Mouse (Mus musculus): ENCODE data around the gene Inpp4b. TPM values are rescaled to one million over a fixed set of nuclear protein-coding genes. Genes with fewer than 3 reads are reported as not detected.

The Inpp4b gene
- polyA plus RNA-seq, 1 experiment from 2014 or later, result 12.9 TPM

DNA sequence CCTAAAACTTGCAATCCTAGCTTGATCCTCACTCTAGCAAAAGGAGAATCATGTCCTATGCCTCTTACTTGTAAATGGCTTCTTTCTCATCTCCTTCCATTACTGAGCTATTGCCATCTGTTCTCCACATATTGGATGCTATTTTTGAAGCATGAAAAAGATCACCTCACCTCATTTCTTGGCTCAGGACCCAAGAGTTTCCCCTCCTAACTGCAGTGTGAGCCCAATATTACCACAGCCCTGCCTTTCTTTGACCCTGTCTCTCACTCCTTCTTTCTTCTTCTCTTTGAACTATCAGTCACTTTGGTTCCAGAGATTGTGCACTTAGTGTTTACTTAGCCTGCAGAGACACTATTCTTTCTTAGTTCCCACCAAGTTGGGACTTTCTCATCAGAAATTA is 489.1 kb downstream of the Inpp4b start:
- Histone ChIP-seq H3K9me3 (no peaks in the 10 kb centered on the region), H3K4me3 (no peak overlapping the region), H3K27me3 (no peaks in the 10 kb centered on the region), H3K4me2 (no peak overlapping the region), H3K36me3 (no peaks in the 10 kb centered on the region), H3K4me1 (no peaks in the 10 kb centered on the region), H3K27ac (no peak overlapping the region), H3K9ac (no peak overlapping the region)
- ATAC-seq (ENCODE audit: insufficient number of reproducible peaks, low FRiP score, low TSS enrichment, low read depth), result no peak

DNA sequence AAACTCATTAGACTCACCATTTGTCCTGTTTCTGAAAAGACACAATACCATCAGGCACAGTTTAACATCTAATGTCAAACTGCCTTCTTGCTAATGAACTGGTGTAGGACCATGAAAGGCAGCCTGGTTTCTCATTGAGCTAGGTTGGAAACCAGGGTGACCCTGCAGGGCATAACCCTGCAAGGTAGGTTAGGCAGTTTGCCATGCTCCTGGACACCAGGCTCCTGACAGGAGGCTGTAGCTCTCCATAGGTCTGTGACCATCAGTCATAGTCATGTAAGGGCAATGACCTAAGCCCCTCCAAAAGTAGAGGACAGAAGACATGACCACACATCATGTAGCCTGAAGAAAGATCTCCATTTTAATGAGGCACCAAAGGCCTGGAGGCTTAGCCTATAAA is 491.5 kb downstream of the Inpp4b start:
- no peak for ATAC-seq (ENCODE audit: insufficient number of reproducible peaks, low FRiP score, low TSS enrichment, low read depth)
- no peak overlapping the region for H3K4me3 ChIP-seq
- no peak overlapping the region for H3K4me2 ChIP-seq
- no peak overlapping the region for H3K9ac ChIP-seq
- no peaks in the 10 kb centered on the region for H3K27me3 ChIP-seq
- H3K36me3 ChIP-seq, result no peaks in the 10 kb centered on the region
- no peaks in the 10 kb centered on the region for H3K4me1 ChIP-seq
- no peaks in the 10 kb centered on the region for H3K9me3 ChIP-seq
- no peak overlapping the region for H3K27ac ChIP-seq

DNA sequence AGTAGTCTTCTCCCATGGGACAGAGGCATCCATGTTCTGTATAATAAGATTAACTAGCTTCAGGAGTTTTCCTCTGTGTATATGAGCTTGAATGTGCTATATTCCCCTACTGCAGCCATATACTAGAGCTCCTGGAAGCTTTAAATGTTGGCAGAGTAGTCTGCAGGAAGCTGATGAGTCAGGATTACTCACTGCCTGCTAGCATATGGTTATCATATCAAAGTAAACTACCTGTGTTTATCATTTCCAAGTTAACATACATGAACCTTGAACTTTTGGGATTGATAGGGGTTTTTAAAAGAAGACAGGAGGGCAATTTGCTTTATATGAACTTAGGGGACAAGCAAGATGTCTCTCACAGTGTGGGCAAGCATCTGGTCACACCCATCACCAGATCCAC is 498.2 kb downstream of the Inpp4b start:
- Histone ChIP-seq H3K4me2 (no peak overlapping the region), H3K4me1 (no peaks in the 10 kb centered on the region), H3K36me3 (no peaks in the 10 kb centered on the region), H3K9me3 (no peaks in the 10 kb centered on the region), H3K9ac (no peak overlapping the region), H3K4me3 (no peak overlapping the region), H3K27ac (no peak overlapping the region), H3K27me3 (no peaks in the 10 kb centered on the region)
- no peak for ATAC-seq (ENCODE audit: insufficient number of reproducible peaks, low FRiP score, low TSS enrichment, low read depth)

DNA sequence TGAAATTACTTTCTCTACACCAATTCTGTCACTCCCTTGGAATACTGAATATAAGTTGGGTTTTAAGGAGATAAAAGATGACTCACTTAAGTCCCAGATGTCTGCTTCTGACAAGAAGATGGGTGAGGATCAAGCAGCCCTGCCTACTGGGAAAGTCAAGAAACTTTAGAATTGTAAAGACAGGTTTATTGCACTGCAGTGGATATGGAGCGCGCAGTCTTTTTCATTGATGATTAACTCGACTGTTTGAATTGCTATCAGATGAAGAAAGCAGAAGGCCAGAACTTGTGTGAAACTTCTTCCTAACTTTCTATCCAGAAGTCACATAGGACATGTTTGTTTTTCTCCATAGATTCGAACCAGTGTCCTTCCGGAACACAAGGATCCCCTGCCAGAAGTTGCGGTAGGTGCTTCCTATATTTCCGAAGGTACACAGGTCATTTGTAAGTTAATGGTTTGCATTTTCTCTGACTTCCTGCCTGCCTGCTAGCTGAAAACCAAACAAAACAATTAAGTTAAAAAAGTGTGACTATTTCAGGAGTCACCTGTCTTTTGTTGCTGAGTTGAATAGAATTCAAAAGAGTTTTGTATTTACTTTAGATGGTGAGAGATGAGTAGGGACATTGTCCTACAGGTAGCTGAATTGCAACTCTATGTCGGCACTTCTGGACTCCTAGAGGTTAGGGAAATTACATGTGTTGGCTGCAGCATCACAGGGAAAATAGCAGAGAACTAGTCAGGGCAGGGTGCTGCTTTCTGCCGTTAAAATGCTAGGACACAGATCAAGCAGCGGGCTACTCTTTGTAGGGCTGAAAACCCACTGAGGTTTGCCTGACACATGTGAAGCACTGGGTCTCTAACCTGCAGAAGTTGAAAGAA is 502.0 kb downstream of the Inpp4b start:
- WGBS, result 84% methylated on average over 10 of the region's 10 CpGs
- H3K36me3 ChIP-seq, result no peaks in the 10 kb centered on the region
- H3K27ac ChIP-seq, result no peak overlapping the region
- no peak overlapping the region for H3K4me2 ChIP-seq
- H3K4me1 ChIP-seq, result no peaks in the 10 kb centered on the region
- no peaks in the 10 kb centered on the region for H3K9me3 ChIP-seq
- H3K27me3 ChIP-seq, result no peaks in the 10 kb centered on the region
- no peak for ATAC-seq (ENCODE audit: insufficient number of reproducible peaks, low FRiP score, low TSS enrichment, low read depth)
- no peak overlapping the region for H3K9ac ChIP-seq
- no peak overlapping the region for H3K4me3 ChIP-seq

DNA sequence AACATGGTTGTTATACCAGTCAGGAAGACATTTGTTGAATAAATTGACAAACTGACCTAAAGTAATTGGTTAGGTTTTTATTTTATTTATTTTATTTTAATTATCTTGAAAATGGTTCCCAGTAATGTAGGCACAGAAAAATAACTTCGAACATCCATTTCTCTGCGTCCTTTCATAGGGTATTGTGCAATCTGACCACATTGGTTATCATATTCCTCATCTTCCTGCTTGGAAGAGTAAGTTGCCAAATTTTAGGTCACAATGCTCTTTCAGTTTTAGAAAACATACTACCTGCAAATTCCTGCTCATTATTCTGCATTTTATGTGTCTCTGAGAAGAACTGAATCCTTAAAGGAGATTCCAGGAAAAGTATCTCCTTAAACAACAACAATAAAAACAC is 505.6 kb downstream of the Inpp4b start:
- no peak overlapping the region for H3K27ac ChIP-seq
- no peak overlapping the region for H3K9ac ChIP-seq
- no peaks in the 10 kb centered on the region for H3K36me3 ChIP-seq
- no peaks in the 10 kb centered on the region for H3K9me3 ChIP-seq
- no peaks in the 10 kb centered on the region for H3K4me1 ChIP-seq
- H3K4me3 ChIP-seq, result no peak overlapping the region
- H3K27me3 ChIP-seq, result no peaks in the 10 kb centered on the region
- no peak for ATAC-seq (ENCODE audit: insufficient number of reproducible peaks, low FRiP score, low TSS enrichment, low read depth)
- no peak overlapping the region for H3K4me2 ChIP-seq
- 82% methylated on average over 2 of the region's 2 CpGs for WGBS

DNA sequence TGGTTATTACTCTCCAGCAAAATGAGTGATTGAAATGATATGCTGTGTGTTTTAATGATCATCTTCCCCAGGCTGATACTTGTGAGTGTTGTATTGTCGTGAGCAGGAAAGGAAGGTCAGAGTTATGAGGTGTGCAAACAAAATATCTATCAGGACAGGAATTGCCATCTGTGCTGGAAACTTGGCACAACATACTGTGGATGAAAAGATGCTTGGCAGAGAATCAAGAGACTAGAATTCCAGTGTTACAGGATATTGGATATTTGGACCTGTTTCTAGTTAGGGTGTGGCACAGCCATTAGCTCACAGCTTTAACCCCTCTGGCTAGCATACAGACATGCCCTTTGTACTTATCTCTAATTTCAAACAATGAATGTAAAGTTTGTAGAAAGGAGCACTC is 507.6 kb downstream of the Inpp4b start:
- Histone ChIP-seq H3K4me2 (no peak overlapping the region), H3K36me3 (no peaks in the 10 kb centered on the region), H3K9ac (no peak overlapping the region), H3K4me1 (no peaks in the 10 kb centered on the region), H3K9me3 (no peaks in the 10 kb centered on the region), H3K27ac (no peak overlapping the region), H3K27me3 (no peaks in the 10 kb centered on the region), H3K4me3 (no peak overlapping the region)
- WGBS, result 55% methylated on average over 1 of the region's 1 CpGs
- no peak for ATAC-seq (ENCODE audit: insufficient number of reproducible peaks, low FRiP score, low TSS enrichment, low read depth)

DNA sequence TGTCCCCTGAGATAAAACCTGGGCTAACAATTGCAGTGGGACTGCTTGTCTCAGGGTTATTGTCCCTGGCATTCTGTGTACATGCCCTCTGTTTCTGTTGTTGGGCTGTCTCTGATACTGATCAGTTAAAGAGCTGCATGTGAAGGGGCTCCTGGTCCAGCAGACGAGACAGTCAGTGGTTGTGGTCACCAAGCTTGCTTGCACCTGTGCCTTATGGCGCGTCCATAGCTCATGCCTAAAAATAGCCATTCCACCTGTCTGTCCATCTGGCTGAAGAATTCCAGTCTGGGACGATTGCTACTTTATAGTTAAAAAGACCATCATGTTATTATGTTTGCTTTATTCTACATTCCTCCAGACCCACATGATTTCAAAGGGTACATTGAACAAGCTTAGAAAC is 510.8 kb downstream of the Inpp4b start:
- H3K4me1 ChIP-seq, result 0 out of 2 replicates have a peak, but pooled peaks cover 2% of the 10 kb centered on the region
- ATAC-seq (ENCODE audit: insufficient number of reproducible peaks, low FRiP score, low TSS enrichment, low read depth), result no peak
- H3K9me3 ChIP-seq, result no peaks in the 10 kb centered on the region
- 52% methylated on average over 4 of the region's 4 CpGs for whole genome bisulfite sequencing
- H3K9ac ChIP-seq, result no peak overlapping the region
- H3K36me3 ChIP-seq, result no peaks in the 10 kb centered on the region
- H3K27ac ChIP-seq, result no peak overlapping the region
- no peak overlapping the region for H3K4me2 ChIP-seq
- H3K4me3 ChIP-seq, result no peak overlapping the region
- H3K27me3 ChIP-seq, result no peaks in the 10 kb centered on the region

DNA sequence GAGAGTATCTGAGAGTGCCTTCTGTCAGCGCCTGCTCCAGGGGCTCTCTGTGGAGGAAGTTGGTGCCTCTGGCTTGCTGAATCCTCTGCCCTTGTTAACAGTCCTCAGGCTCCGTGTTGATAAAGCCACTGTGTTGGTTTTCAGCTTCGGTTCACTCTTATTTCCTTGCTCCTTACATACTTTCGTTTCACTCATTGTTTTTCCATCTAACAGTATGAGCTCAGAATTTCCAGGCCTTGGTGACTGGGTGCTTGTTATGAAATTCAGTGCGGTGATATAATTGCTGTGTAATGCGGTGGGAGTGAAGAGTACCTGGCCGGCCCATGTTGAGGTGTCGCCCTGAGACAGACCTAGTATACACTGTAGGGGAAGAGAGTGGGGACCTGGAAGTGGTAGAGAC is 512.2 kb downstream of the Inpp4b start:
- Histone ChIP-seq H3K27me3 (no peaks in the 10 kb centered on the region), H3K27ac (no peak overlapping the region), H3K9me3 (no peaks in the 10 kb centered on the region), H3K9ac (no peak overlapping the region), H3K4me2 (no peak overlapping the region), H3K4me1 (0 out of 2 replicates have a peak, but pooled peaks cover 2% of the 10 kb centered on the region), H3K4me3 (no peak overlapping the region), H3K36me3 (no peaks in the 10 kb centered on the region)
- no peak for ATAC-seq (ENCODE audit: insufficient number of reproducible peaks, low FRiP score, low TSS enrichment, low read depth)
- WGBS, result 63% methylated on average over 8 of the region's 8 CpGs

DNA sequence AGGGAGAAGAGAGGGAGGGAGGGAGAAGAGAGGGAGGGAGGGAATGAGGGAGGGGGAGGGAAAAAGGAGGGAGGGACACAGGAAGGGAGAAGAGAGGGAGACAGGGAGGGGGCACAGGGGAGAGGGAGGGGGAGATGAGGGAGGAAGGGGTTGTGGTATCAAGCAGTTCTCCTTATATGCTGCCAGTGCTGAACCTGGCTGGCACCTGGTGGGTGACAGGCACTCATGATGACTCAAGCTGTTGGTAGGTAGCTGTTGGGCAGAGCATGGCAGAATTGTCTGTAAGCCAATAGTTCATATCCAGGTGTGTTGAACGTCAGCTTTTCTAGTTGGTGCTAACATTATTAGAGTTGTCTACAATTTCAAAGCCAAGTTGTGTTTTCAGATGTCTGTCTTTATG is 512.7 kb downstream of the Inpp4b start:
- ATAC-seq (ENCODE audit: insufficient number of reproducible peaks, low FRiP score, low TSS enrichment, low read depth), result no peak
- Histone ChIP-seq H3K9ac (no peak overlapping the region), H3K4me1 (0 out of 2 replicates have a peak, but pooled peaks cover 2% of the 10 kb centered on the region), H3K36me3 (no peaks in the 10 kb centered on the region), H3K27ac (no peak overlapping the region), H3K4me2 (no peak overlapping the region), H3K4me3 (no peak overlapping the region), H3K9me3 (no peaks in the 10 kb centered on the region), H3K27me3 (no peaks in the 10 kb centered on the region)
- WGBS, result 53% methylated on average over 1 of the region's 1 CpGs

DNA sequence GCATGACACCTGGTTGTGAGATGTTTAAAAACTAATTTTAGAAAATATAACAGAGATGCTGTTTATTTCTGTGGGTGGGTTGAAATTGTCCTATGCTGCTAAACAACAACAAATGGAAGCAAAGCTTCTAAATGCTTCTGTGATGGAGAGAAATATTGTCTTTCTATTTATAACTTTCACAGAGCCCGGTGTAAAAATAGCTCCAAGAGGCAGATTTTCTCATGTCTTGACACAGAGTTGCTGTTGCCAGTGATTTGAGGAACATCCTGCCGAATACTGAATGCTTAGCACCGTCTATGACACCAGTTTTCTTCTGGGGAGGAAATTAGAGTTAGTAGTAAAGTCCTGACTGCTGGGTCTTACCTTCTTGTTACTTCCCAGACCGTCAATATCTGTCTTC is 513.8 kb downstream of the Inpp4b start:
- Histone ChIP-seq H3K27ac (no peak overlapping the region), H3K9me3 (no peaks in the 10 kb centered on the region), H3K4me2 (no peak overlapping the region), H3K36me3 (no peaks in the 10 kb centered on the region), H3K9ac (no peak overlapping the region), H3K4me3 (no peak overlapping the region), H3K27me3 (no peaks in the 10 kb centered on the region), H3K4me1 (0 out of 2 replicates have a peak, but pooled peaks cover 2% of the 10 kb centered on the region)
- no peak for ATAC-seq (ENCODE audit: insufficient number of reproducible peaks, low FRiP score, low TSS enrichment, low read depth)
- 54% methylated on average over 4 of the region's 4 CpGs for WGBS

DNA sequence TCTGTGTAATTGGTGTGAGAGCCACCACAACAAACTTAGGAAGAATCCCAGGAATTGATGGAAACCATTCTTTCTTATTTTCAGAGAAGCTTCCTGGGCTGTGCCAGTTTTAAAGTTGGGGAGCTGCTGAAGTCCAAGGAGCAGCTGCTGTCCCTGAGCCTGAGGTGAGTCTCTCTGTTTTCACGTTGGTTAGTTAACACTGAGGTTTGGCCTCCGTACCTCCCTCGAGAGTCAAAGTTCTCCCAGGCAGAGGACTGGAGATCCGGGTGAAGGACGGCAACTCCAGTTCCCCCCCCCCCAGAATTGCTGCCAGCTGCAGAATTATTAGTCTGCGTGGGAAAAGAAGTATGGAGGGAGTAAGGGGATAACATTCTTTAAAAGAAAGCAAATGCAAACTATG is 514.3 kb downstream of the Inpp4b start:
- no peak overlapping the region for H3K9ac ChIP-seq
- H3K4me2 ChIP-seq, result no peak overlapping the region
- 20% methylated on average over 6 of the region's 6 CpGs for WGBS
- H3K27ac ChIP-seq, result no peak overlapping the region
- ATAC-seq (ENCODE audit: insufficient number of reproducible peaks, low FRiP score, low TSS enrichment, low read depth), result no peak
- H3K9me3 ChIP-seq, result no peaks in the 10 kb centered on the region
- H3K27me3 ChIP-seq, result no peaks in the 10 kb centered on the region
- H3K4me1 ChIP-seq, result 0 out of 2 replicates have a peak, but pooled peaks cover 2% of the 10 kb centered on the region
- H3K4me3 ChIP-seq, result no peak overlapping the region
- H3K36me3 ChIP-seq, result no peaks in the 10 kb centered on the region

DNA sequence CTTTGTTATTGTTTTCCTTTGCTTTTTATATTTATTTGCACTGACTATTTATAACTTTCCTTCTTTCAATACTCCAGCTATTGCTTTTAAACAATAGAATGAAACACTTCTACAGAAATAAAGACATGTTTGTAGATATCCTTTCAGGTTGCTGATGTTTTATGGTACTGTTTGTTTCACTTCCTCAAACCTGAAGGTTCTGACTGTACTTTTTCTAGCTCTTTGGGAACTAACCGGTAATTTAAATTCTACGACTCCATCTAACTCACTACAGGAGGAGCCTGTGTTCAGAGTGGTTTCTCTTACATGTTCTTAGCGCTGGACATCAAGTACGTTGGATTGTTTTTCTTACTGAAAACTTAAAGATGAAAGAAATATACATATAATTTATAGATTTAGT is 516.0 kb downstream of the Inpp4b start:
- H3K4me2 ChIP-seq, result no peak overlapping the region
- no peak overlapping the region for H3K4me3 ChIP-seq
- no peak overlapping the region for H3K9ac ChIP-seq
- no peaks in the 10 kb centered on the region for H3K36me3 ChIP-seq
- 88% methylated on average over 4 of the region's 4 CpGs for WGBS
- H3K4me1 ChIP-seq, result 0 out of 2 replicates have a peak, but pooled peaks cover 2% of the 10 kb centered on the region
- no peak overlapping the region for H3K27ac ChIP-seq
- ATAC-seq (ENCODE audit: insufficient number of reproducible peaks, low FRiP score, low TSS enrichment, low read depth), result no peak
- H3K9me3 ChIP-seq, result no peaks in the 10 kb centered on the region
- H3K27me3 ChIP-seq, result no peaks in the 10 kb centered on the region

DNA sequence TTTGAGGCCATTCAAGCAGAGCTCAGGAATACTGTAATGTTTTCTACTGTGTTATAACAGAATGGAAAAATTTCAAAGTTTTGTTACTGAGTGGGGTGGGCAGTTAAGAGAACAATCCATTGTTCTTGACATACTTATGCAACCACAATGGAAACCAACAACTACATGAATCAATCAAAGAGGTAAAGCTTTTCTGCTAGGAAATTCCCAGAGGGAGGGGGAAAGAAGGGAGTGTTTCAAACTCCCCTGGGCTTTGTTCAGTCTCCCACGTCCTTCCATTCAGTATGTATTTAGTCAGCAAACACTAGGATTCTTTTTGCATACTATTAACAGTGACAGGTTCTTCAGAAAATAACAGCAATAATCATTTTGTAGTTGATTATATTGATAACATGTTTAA is 517.4 kb downstream of the Inpp4b start:
- Histone ChIP-seq H3K9me3 (no peaks in the 10 kb centered on the region), H3K27me3 (no peaks in the 10 kb centered on the region), H3K4me2 (no peak overlapping the region), H3K36me3 (no peaks in the 10 kb centered on the region), H3K4me1 (0 out of 2 replicates have a peak, but pooled peaks cover 2% of the 10 kb centered on the region), H3K27ac (no peak overlapping the region), H3K4me3 (no peak overlapping the region), H3K9ac (no peak overlapping the region)
- no peak for ATAC-seq (ENCODE audit: insufficient number of reproducible peaks, low FRiP score, low TSS enrichment, low read depth)
- 69% methylated on average over 1 of the region's 1 CpGs for WGBS

All from limb, embryonic 15.5 days (tissue).